ENCODE assay signal across 10 mouse cellular contexts in the genomic region with DNA sequence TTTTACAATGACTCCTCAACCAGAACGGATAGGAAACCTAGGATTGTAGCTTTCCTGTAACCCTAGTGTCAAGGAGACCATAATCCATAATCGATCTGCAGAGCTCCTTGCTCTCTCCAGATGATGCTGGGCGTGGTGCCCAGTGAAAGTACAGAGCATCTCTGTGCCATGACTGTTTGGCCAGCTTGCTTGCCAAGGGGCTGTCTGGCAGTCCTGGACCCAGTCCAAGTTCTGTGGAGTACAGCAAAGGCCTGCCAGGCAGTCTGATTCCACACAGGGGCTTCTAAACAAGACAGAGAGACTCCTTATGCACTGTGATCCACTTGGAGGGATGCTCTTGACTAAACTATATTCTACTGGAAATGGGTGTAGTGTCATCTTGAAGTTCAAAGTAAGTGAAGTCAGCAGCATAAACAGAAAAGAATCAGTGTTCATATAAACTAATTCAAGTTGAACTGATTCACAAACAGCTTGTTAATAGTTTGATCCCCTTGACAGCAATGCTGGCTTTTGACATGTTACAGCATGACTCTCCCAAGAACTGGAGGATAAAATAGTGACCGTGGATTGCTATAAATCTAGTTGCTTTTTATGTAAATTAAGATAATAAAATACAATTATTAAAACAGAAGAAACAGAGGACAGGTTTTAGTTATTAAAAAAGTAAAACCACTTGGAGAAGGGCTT.
A peak's percentile ranks its signal among the peaks of the same experiment; 100 is the strongest.
DNase-seq lines count a peak whose midpoint lies in the region; ATAC-seq lines count a peak whose summit lies in the region.
"Had no signal": no experiment of that assay in that cellular context is flagged by ENCODE, and none has a peak within 500 bp of the region (broad histone marks: within the 10 kb centered on the region; RNA-seq: fewer than 3 reads in every experiment).

No protein-coding gene starts in this region.

- H3K4me3 ChIP-seq in midbrain, embryonic 15.5 days, result no peak overlapping the region
- H3K4me3 ChIP-seq: embryonic facial prominence, embryonic 15.5 days; kidney, embryonic 15.5 days had no signal

- H3K4me1 ChIP-seq in midbrain, embryonic 15.5 days, result no peaks in the 10 kb centered on the region
- H3K4me1 ChIP-seq: embryonic facial prominence, embryonic 15.5 days; kidney, embryonic 15.5 days had no signal

- H3K27me3 ChIP-seq in midbrain, embryonic 15.5 days (replicated peaks), result no peaks in the 10 kb centered on the region
- H3K27me3 ChIP-seq: embryonic facial prominence, embryonic 15.5 days; kidney, embryonic 15.5 days had no signal

- DNase-seq in NIH3T3 (ENCODE audit: low read depth) (peak; percentile 1), adipocyte (ENCODE audit: low spot score) (no peak)
- DNase-seq in brain, embryonic 18.5 days (ENCODE audit: low read depth, low spot score), result peak; percentile 74
- peak; percentile 41 to 65 for DNase-seq in frontal cortex, postnatal 36 days (ENCODE audit: low spot score in 2 of 2)
- no peak for DNase-seq in embryo, embryonic 10 days (ENCODE audit: low spot score)
- DNase-seq in gastrocnemius, postnatal 36 days, result no peak

- no peak overlapping the region for H3K4me2 ChIP-seq in midbrain, embryonic 15.5 days
- H3K4me2 ChIP-seq: embryonic facial prominence, embryonic 15.5 days; kidney, embryonic 15.5 days had no signal

- WGBS in midbrain, embryonic 15.5 days, result 57% methylated on average over 4 of the region's 4 CpGs

- no peaks in the 10 kb centered on the region for H3K9me3 ChIP-seq in midbrain, embryonic 15.5 days
- H3K9me3 ChIP-seq: embryonic facial prominence, embryonic 15.5 days; kidney, embryonic 15.5 days had no signal

- ATAC-seq in midbrain, embryonic 15.5 days (replicated peaks), result peak; percentile 87
- no peak for ATAC-seq in monocyte, adult 5-6 weeks (replicated peaks; ENCODE audit: insufficient number of reproducible peaks, low FRiP score, low TSS enrichment, poor library complexity, severe bottlenecking)

- H3K9ac ChIP-seq in midbrain, embryonic 15.5 days, result no peak overlapping the region
- H3K9ac ChIP-seq: embryonic facial prominence, embryonic 15.5 days; kidney, embryonic 15.5 days had no signal

- intact Hi-C loops in gastrocnemius, postnatal 36 days (cut with DNase I), result no loop called here

- no peaks in the 10 kb centered on the region for H3K36me3 ChIP-seq in midbrain, embryonic 15.5 days (replicated peaks)
- H3K36me3 ChIP-seq: embryonic facial prominence, embryonic 15.5 days; kidney, embryonic 15.5 days had no signal

- no peak overlapping the region for H3K27ac ChIP-seq in midbrain, embryonic 15.5 days
- H3K27ac ChIP-seq: embryonic facial prominence, embryonic 15.5 days; kidney, embryonic 15.5 days had no signal

Comparison
In these comparisons a context has a peak if more than half of its experiments do, and no peak if none do; other contexts are left out.
1. DNase-seq: peak in NIH3T3 (single experiment), brain, embryonic 18.5 days (single experiment) and frontal cortex, postnatal 36 days (2 of 2); none in adipocyte (single experiment), embryo, embryonic 10 days (single experiment) and gastrocnemius, postnatal 36 days (0 of 2).